Mouse (Mus musculus) duodenum, adult 2 months (tissue): Measurements from ENCODE around the gene Olfr883. TPM values are rescaled to one million over a fixed set of nuclear protein-coding genes. Genes with fewer than 3 reads are reported as not detected.

Experiments
- polyA plus RNA-seq: library from polyadenylated mRNA; depleted of rRNA; stranded (reverse); fragments of >200 nt; gene quantifications from 2 replicates; pipeline ENCODE4 v1.2.3, GENCODE M21; 2012; ENCODE audit warnings: low replicate concordance; rRNA removed

Gene Olfr883
- polyA plus RNA-seq: not detected in 2 replicates

DNA sequence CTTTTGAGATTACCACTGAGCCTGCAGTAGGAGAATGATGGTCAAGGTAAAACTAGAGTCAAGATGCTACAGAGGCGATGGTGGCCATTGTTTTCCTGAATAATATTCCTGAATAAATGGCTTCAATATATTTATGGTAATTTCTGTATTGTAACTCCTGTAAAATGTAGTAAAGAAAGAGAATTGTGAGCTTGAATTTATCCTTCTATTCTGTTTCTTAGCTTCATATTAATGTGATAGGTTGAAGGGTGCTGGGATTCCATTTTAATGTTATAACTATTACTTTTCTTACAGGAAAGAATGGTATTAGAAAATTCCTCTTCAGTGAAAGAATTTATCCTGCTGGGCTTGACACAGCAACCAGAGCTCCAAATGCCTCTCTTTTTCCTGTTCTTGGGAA, at the start of gene Olfr883:
Olfr883 (plus strand) TSS at position 301 of the 400 bp plus-strand sequence.

GRCm38 (mm10) chr9:37991525-37991924, 34.1 kb upstream of the Olfr883 start, which contains the start of gene Olfr881:
TSS of gene Olfr881 (plus strand) at chr9:37991825.

GRCm38 (mm10) chr9:38046255-38046654, 20.6 kb downstream of the Olfr883 start, which contains the start of gene Olfr884:
TSS of gene Olfr884 (plus strand) at chr9:38046555.

DNA sequence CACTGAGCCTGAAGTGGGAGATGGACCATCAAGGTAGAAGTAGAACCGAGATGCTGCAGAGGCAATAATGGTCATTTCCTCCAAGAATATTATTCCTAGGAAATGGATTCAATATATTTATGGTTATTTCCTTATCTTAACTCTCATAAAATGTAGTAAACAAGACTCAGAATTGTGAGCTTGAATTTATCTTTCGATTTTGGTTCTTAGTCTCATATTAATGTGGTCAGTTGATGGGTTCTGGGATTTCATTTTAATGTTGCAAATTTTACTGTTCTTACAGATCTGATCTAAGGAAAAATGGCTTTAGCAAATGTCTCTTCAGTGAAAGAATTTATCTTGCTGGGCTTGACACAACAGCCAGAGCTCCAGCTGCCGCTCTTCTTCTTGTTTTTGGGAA, 35.4 kb downstream of the Olfr883 start, which contains the start of gene Olfr885:
Olfr885 (plus strand) TSS at position 301 of the 400 bp plus-strand sequence.

Other genes starting within 250 kb of the Olfr883 start
- not detected in 2 replicates for gene Olfr876, start 222.8 kb upstream of the Olfr883 start, polyA plus RNA-seq
- not detected in 2 replicates for gene Olfr877, start 171.5 kb upstream of the Olfr883 start, polyA plus RNA-seq
- gene Olfr145, start 129.1 kb upstream of the Olfr883 start, polyA plus RNA-seq: not detected in 2 replicates
- not detected in 2 replicates for gene Olfr878, start 108.0 kb upstream of the Olfr883 start, polyA plus RNA-seq
- gene Olfr881, start 34.0 kb upstream of the Olfr883 start, polyA plus RNA-seq: not detected in 2 replicates
- not detected in 2 replicates for gene Olfr884, start 20.7 kb downstream of the Olfr883 start, polyA plus RNA-seq
- gene Olfr885, start 35.5 kb downstream of the Olfr883 start, polyA plus RNA-seq: not detected in 2 replicates
- not detected in 2 replicates for gene Olfr887, start 58.3 kb downstream of the Olfr883 start, polyA plus RNA-seq
- gene Olfr888, start 82.3 kb downstream of the Olfr883 start, polyA plus RNA-seq: not detected in 2 replicates
- not detected in 2 replicates for gene Olfr889, start 89.4 kb downstream of the Olfr883 start, polyA plus RNA-seq
- gene Olfr890, start 116.7 kb downstream of the Olfr883 start, polyA plus RNA-seq: not detected in 2 replicates
- gene Olfr891, start 155.0 kb downstream of the Olfr883 start, polyA plus RNA-seq: not detected in 2 replicates
- not detected in 2 replicates for gene Olfr893, start 182.6 kb downstream of the Olfr883 start, polyA plus RNA-seq
- gene Olfr894, start 192.2 kb downstream of the Olfr883 start, polyA plus RNA-seq: not detected in 2 replicates
- not detected in 2 replicates for gene Olfr143, start 227.0 kb downstream of the Olfr883 start, polyA plus RNA-seq
- gene Olfr895, start 242.0 kb downstream of the Olfr883 start, polyA plus RNA-seq: not detected in 2 replicates